ENCODE assay signal across 8 mouse cellular contexts in genomic region chr10:7673673-7674072, GRCm38 (mm10). TPM values are rescaled to one million over a fixed set of nuclear protein-coding genes. Genes with fewer than 3 reads are reported as not detected.
DNase-seq lines count a peak whose midpoint lies in the region; ATAC-seq and TF ChIP-seq lines count a peak whose summit lies in the region.

No protein-coding gene starts in this region.

- no peaks in the 10 kb centered on the region for H3K4me1 ChIP-seq in heart, embryonic 10.5 days
- peaks cover 0 to 6% of the 10 kb centered on the region in 2 experiments; a peak in 2 of 4 replicates for H3K4me1 ChIP-seq in CH12.LX (ENCODE audit: control insufficient read depth in 1 of 2, insufficient read depth in 2 of 2)
- no peaks in the 10 kb centered on the region for H3K4me1 ChIP-seq in liver, embryonic 16.5 days (ENCODE audit: control insufficient read depth, low read depth, low read length)

- H3K27me3 ChIP-seq in heart, embryonic 10.5 days (ENCODE audit: insufficient read depth, poor library complexity, severe bottlenecking) = no peaks in the 10 kb centered on the region
- no peaks in the 10 kb centered on the region for H3K27me3 ChIP-seq in CH12.LX (replicated peaks)
- no peaks in the 10 kb centered on the region for H3K27me3 ChIP-seq in liver, embryonic 16.5 days (ENCODE audit: control insufficient read depth, insufficient read depth, low read depth, low read length)

- no peak for TF ChIP-seq EP300 in CH12.LX (IDR thresholded peaks at IDR 0.05; ENCODE audit: low read length)

- in situ Hi-C loops in CH12.LX (cut with MboI; ENCODE audit: low pct_ligation_motif_present, low pct_unique_long_range_greater_than_20kb, low sequenced_read_pairs) = no loop called here

- H3K79me2 ChIP-seq in CH12.LX (replicated peaks; ENCODE audit: control insufficient read depth, extremely low read depth, insufficient read depth, poor library complexity, severe bottlenecking) = peaks cover 28% of the 10 kb centered on the region

- 0 out of 2 replicates have a peak, but pooled peaks have one; percentile 41 for ATAC-seq in liver, embryonic 16.5 days (ENCODE audit: low read depth)

- TF ChIP-seq POLR2A in CH12.LX (IDR thresholded peaks at IDR 0.05; ENCODE audit: low read depth, low read length) = no peak

- no peak overlapping the region for H3K27ac ChIP-seq in heart, embryonic 10.5 days
- no peak overlapping the region for H3K27ac ChIP-seq in CH12.LX (ENCODE audit: insufficient read depth, low read depth)
- no peak overlapping the region for H3K27ac ChIP-seq in liver, embryonic 16.5 days (ENCODE audit: low read length)

- TF ChIP-seq CTCF in CH12.LX (conservative IDR thresholded peaks at IDR 0.05 in 1 of 2, IDR thresholded peaks at IDR 0.05 in 1 of 2; ENCODE audit: low read depth in 2 of 2, low read length in 2 of 2) = peak; percentile 62 to 65

- H3K4me3 ChIP-seq in heart, embryonic 10.5 days = no peak overlapping the region
- no peak overlapping the region for H3K4me3 ChIP-seq in CH12.LX (replicated peaks in 1 of 3; ENCODE audit: low read depth in 2 of 3, low read length in 2 of 3, poor library complexity in 1 of 3)
- H3K4me3 ChIP-seq in liver, embryonic 16.5 days (ENCODE audit: low read depth, low read length) = no peak overlapping the region

- DNase-seq in heart, postnatal 4 days = peak; percentile 26
- no peak for DNase-seq in heart, embryonic 10.5 days (ENCODE audit: low spot score)
- DNase-seq in CH12.LX (ENCODE audit: extremely low read depth) = peak; percentile 59
- peak; percentile 45 for DNase-seq in c-Kit-positive CD71-positive TER-119-positive erythroid progenitor cells, embryonic 14.5 days (ENCODE audit: low spot score)
- DNase-seq in thymus, postnatal 0 days (ENCODE audit: low spot score) = peak; percentile 46
- no peak for DNase-seq in right cerebral cortex, postnatal 36 days (ENCODE audit: low spot score in 2 of 2)
- DNase-seq in right cerebral cortex, adult 18-20 months = no peak

- no peak overlapping the region for H3K9ac ChIP-seq in CH12.LX (ENCODE audit: insufficient read depth, low read depth)
- H3K9ac ChIP-seq in liver, embryonic 16.5 days (ENCODE audit: low read depth, low read length) = no peak overlapping the region

- peak; percentile 31 for TF ChIP-seq RAD21 in CH12.LX (IDR thresholded peaks at IDR 0.05; ENCODE audit: low read depth, low read length)

- dilution Hi-C loops in CH12.LX (cut with MboI; ENCODE audit: extremely low pct_ligation_motif_present, extremely low pct_unique_long_range_greater_than_20kb, low sequenced_read_pairs) = no loop called here

- H3K4me2 ChIP-seq in CH12.LX (ENCODE audit: insufficient read depth, low read depth, poor library complexity, severe bottlenecking) = no peak overlapping the region
- H3K4me2 ChIP-seq in liver, embryonic 16.5 days (ENCODE audit: low read depth, low read length) = no peak overlapping the region

- WGBS in heart, embryonic 10.5 days = 72% methylated on average over 1 of the region's 1 CpGs
- 35% methylated on average over 1 of the region's 1 CpGs for WGBS in liver, embryonic 16.5 days (ENCODE audit: insufficient replicate concordance)

- H3K9me3 ChIP-seq in heart, embryonic 10.5 days = no peaks in the 10 kb centered on the region
- H3K9me3 ChIP-seq in CH12.LX (replicated peaks; ENCODE audit: low read length) = peaks cover 3% of the 10 kb centered on the region
- no peaks in the 10 kb centered on the region for H3K9me3 ChIP-seq in liver, embryonic 16.5 days (replicated peaks; ENCODE audit: control insufficient read depth, low read length)

- peaks cover 71% of the 10 kb centered on the region for H3K36me3 ChIP-seq in heart, embryonic 10.5 days
- peaks cover 44 to 86% of the 10 kb centered on the region in 2 experiments for H3K36me3 ChIP-seq in CH12.LX (replicated peaks in 1 of 2; ENCODE audit: control insufficient read depth in 1 of 2, insufficient read depth in 1 of 2, low read length in 1 of 2)
- H3K36me3 ChIP-seq in liver, embryonic 16.5 days (ENCODE audit: control insufficient read depth, insufficient read depth) = peaks cover 26% of the 10 kb centered on the region

TF ChIP-seq in CH12.LX, 34 proteins besides CTCF, POLR2A, EP300 and RAD21:
- TF ChIP-seq SMC3 (IDR thresholded peaks at IDR 0.05; ENCODE audit: low read depth, low read length) (peak; percentile 12; the same call in 1 of the 2 replicates), USF1 (IDR thresholded peaks at IDR 0.05; ENCODE audit: low read depth, low read length) (no peak), SIN3A (IDR thresholded peaks at IDR 0.05; ENCODE audit: low read length) (no peak), ETS1 (conservative IDR thresholded peaks at IDR 0.05; ENCODE audit: low read depth, low read length) (no peak), TBP (conservative IDR thresholded peaks at IDR 0.05; ENCODE audit: low read depth, low read length) (no peak), MYC (IDR thresholded peaks at IDR 0.05; ENCODE audit: low read depth, low read length) (0 out of 2 replicates have a peak, but pooled peaks have one; percentile 25)

RNA-seq across cellular contexts. Expression of gene Nup43, which starts 6.4 kb away (rescaled TPM):
- 10 to 100 TPM; 14.8 to 15.5 TPM for total RNA-seq in heart, postnatal 4 days (2021)
- polyA plus RNA-seq in heart, embryonic 10.5 days (2016; fragmentation: Nextera tagmentation; extraction: Ambion mirVana) = 55.5 and 72.0 TPM in 2 replicates
- total RNA-seq in CH12.LX (2012; rRNA removed) = 47.9 and 53.8 TPM in 2 replicates
- 117 and 138 TPM in 2 replicates for total RNA-seq in CH12.LX (2014; rRNA removed)
- polyA plus RNA-seq in CH12.LX (2012; ENCODE audit: insufficient read length, low read depth) = 66.7 and 73.5 TPM in 2 replicates
- polyA plus RNA-seq in liver, embryonic 16.5 days (2015; fragmentation: Nextera tagmentation; extraction: Ambion mirVana) = 17.4 and 20.8 TPM in 2 replicates
- 41.7 and 42.0 TPM in 2 replicates for polyA plus RNA-seq in thymus, postnatal 0 days (2015; fragmentation: Nextera tagmentation; extraction: Ambion mirVana)

RNA-seq across cellular contexts. Expression of gene Pcmt1, which starts 7.3 kb away (rescaled TPM):
- total RNA-seq in heart, postnatal 4 days (2021) = 100 to 1,000 TPM; 106 to 110 TPM
- 143 and 148 TPM in 2 replicates for polyA plus RNA-seq in heart, embryonic 10.5 days (2016; fragmentation: Nextera tagmentation; extraction: Ambion mirVana)
- total RNA-seq in CH12.LX (2012; rRNA removed) (44.4 and 53.7 TPM in 2 replicates), CH12.LX (2014; rRNA removed) (62.2 and 64.5 TPM in 2 replicates)
- polyA plus RNA-seq in CH12.LX (2012; ENCODE audit: insufficient read length, low read depth) = 56.5 and 58.2 TPM in 2 replicates
- 83.3 and 94.3 TPM in 2 replicates for polyA plus RNA-seq in liver, embryonic 16.5 days (2015; fragmentation: Nextera tagmentation; extraction: Ambion mirVana)
- polyA plus RNA-seq in thymus, postnatal 0 days (2015; fragmentation: Nextera tagmentation; extraction: Ambion mirVana) = 132 and 140 TPM in 2 replicates

RNA-seq across cellular contexts. Expression of gene Lats1, which starts 7.3 kb away (rescaled TPM):
- total RNA-seq in heart, postnatal 4 days (2021) = 10 to 100 TPM; 22.1 to 24.2 TPM
- 3.6 and 4.7 TPM in 2 replicates for polyA plus RNA-seq in heart, embryonic 10.5 days (2016; fragmentation: Nextera tagmentation; extraction: Ambion mirVana)
- total RNA-seq in CH12.LX (2012; rRNA removed) = 8.5 and 9.2 TPM in 2 replicates
- 12.4 and 13.4 TPM in 2 replicates for total RNA-seq in CH12.LX (2014; rRNA removed)
- 11.6 and 12.3 TPM in 2 replicates for polyA plus RNA-seq in CH12.LX (2012; ENCODE audit: insufficient read length, low read depth)
- 2.4 and 2.5 TPM in 2 replicates for polyA plus RNA-seq in liver, embryonic 16.5 days (2015; fragmentation: Nextera tagmentation; extraction: Ambion mirVana)
- polyA plus RNA-seq in thymus, postnatal 0 days (2015; fragmentation: Nextera tagmentation; extraction: Ambion mirVana) = 4.2 and 5.2 TPM in 2 replicates

RNA-seq across cellular contexts. Expression of gene Katna1, which starts 52.1 kb away (rescaled TPM):
- total RNA-seq in heart, postnatal 4 days (2021) = 10 to 100 TPM; 16.3 to 17.1 TPM
- 42.8 and 57.9 TPM in 2 replicates for polyA plus RNA-seq in heart, embryonic 10.5 days (2016; fragmentation: Nextera tagmentation; extraction: Ambion mirVana)
- 36.2 and 37.3 TPM in 2 replicates for total RNA-seq in CH12.LX (2012; rRNA removed)
- total RNA-seq in CH12.LX (2014; rRNA removed) = 58.5 and 64.2 TPM in 2 replicates
- 45.6 and 47.4 TPM in 2 replicates for polyA plus RNA-seq in CH12.LX (2012; ENCODE audit: insufficient read length, low read depth)
- polyA plus RNA-seq in liver, embryonic 16.5 days (2015; fragmentation: Nextera tagmentation; extraction: Ambion mirVana) = 27.0 and 29.2 TPM in 2 replicates
- polyA plus RNA-seq in thymus, postnatal 0 days (2015; fragmentation: Nextera tagmentation; extraction: Ambion mirVana) = 67.4 and 74.0 TPM in 2 replicates

Comparison
In these comparisons a context has a peak if more than half of its experiments do, and no peak if none do; other contexts are left out.
1. DNase-seq: peak in heart, postnatal 4 days (single experiment), CH12.LX (single experiment), c-Kit-positive CD71-positive TER-119-positive erythroid progenitor cells, embryonic 14.5 days (single experiment) and thymus, postnatal 0 days (single experiment); none in heart, embryonic 10.5 days (single experiment), right cerebral cortex, postnatal 36 days (0 of 2) and right cerebral cortex, adult 18-20 months (single experiment).